Mouse (Mus musculus): Measurements from ENCODE around the gene Disp3.

The Disp3 gene

DNA sequence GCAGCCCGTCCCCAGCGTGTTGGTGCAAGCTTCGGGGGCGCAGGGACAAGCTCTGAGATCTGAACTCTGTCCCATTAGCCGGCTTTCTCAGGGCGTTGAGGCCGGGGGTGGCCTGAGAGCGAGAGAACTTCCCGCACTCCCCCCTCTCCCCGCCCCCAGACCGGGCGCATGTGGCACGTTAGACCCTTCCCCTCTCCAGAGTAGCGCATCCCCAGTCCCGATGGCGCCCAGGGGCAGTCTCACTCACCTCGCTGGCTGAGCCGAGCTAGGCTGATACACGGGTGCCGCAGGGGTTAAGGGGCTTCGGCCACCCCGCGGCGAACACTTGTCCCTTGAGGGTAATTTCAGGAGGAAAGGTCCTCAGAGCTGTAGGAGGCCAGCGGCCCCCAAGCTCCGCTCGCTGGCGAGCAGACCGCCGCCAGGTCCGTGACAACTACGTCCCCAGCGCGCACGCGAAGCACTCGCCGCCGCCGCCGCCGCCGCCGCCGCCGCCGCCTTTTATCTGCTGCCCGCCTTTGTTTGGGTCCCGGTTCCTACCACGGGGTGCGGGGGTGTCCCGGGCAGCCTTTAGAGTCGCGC lies at the start of gene Disp3:
TSS of gene Disp3 (minus strand) at position 490 of the 579 bp plus-strand sequence.
- H3K9me3 ChIP-seq (ENCODE audit: low read length), result no peaks in the 10 kb centered on the region
- H3K4me3 ChIP-seq (replicated peaks; ENCODE audit: low read length), result peak within 1 kb of the TSS; percentile 86
- TF ChIP-seq NANOG (IDR thresholded peaks at IDR 0.05; ENCODE audit: borderline replicate concordance, low read length) (no peak), POU5F1 (IDR thresholded peaks at IDR 0.05; ENCODE audit: borderline replicate concordance, low read length) (no peak), CTCF (conservative IDR thresholded peaks at IDR 0.05; ENCODE audit: low read length) (no peak)
- H3K4me1 ChIP-seq (replicated peaks; ENCODE audit: low read depth, low read length), result peaks cover 16% of the 10 kb centered on the region
- no peaks in the 10 kb centered on the region for H3K36me3 ChIP-seq (ENCODE audit: insufficient read depth, low read length)
- H3K27me3 ChIP-seq (ENCODE audit: insufficient read depth, low read length), result peaks cover 63% of the 10 kb centered on the region

DNA sequence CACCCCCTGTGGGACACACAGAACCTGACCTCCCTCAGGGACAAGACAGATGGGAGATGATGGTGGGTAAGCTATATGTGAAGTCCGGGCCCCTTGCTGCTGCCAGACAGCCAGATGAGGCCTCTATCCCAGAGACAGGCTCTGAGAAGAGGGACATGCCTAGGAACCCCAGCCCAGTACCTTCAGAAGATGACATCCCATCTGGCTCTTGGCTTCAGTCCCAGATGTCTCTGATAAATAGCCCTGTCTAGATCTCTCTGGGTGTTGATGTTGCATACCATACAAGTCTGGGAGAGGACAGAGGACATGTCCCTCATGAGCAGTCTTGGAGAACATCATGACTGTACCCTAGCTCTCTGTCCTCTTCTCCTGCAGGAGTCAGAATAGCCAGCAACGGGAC lies 42.5 kb upstream of the Disp3 start:
- Histone ChIP-seq H3K9me3 (ENCODE audit: low read length) (no peaks in the 10 kb centered on the region), H3K4me3 (replicated peaks; ENCODE audit: low read length) (no peak overlapping the region), H3K4me1 (replicated peaks; ENCODE audit: low read depth, low read length) (peaks cover 16% of the 10 kb centered on the region), H3K36me3 (ENCODE audit: insufficient read depth, low read length) (no peaks in the 10 kb centered on the region), H3K27me3 (ENCODE audit: insufficient read depth, low read length) (no peaks in the 10 kb centered on the region; the same call in 1 of the 2 replicates)
- TF ChIP-seq NANOG (IDR thresholded peaks at IDR 0.05; ENCODE audit: borderline replicate concordance, low read length) (no peak), CTCF (conservative IDR thresholded peaks at IDR 0.05; ENCODE audit: low read length) (no peak), POU5F1 (IDR thresholded peaks at IDR 0.05; ENCODE audit: borderline replicate concordance, low read length) (no peak)

DNA sequence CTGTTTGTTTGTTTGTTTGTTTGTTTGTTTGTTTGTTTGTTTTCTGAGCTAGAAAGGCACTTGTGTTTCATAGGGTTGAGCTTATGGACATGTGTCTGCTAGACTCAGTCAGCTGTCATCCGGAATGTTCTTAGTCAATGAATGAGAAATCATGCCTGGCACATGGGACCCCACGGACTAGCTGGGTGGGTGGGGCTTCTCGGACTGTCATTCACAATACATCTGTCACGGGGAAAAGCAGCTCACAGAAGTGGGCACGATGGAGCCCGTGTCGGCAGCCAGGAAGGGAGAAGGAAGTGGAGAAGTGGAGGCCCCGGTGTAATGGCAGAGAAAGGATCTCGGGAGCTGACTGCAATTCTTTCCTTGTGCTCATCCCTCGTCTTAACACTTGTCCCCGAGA lies 41.7 kb upstream of the Disp3 start:
- Histone ChIP-seq H3K36me3 (ENCODE audit: insufficient read depth, low read length) (no peaks in the 10 kb centered on the region), H3K27me3 (ENCODE audit: insufficient read depth, low read length) (no peaks in the 10 kb centered on the region; the same call in 1 of the 2 replicates), H3K9me3 (ENCODE audit: low read length) (no peaks in the 10 kb centered on the region), H3K4me1 (replicated peaks; ENCODE audit: low read depth, low read length) (peaks cover 14% of the 10 kb centered on the region), H3K4me3 (replicated peaks; ENCODE audit: low read length) (no peak overlapping the region)
- no peak for TF ChIP-seq NANOG (IDR thresholded peaks at IDR 0.05; ENCODE audit: borderline replicate concordance, low read length)
- no peak for TF ChIP-seq POU5F1 (IDR thresholded peaks at IDR 0.05; ENCODE audit: borderline replicate concordance, low read length)
- no peak for TF ChIP-seq CTCF (conservative IDR thresholded peaks at IDR 0.05; ENCODE audit: low read length)

DNA sequence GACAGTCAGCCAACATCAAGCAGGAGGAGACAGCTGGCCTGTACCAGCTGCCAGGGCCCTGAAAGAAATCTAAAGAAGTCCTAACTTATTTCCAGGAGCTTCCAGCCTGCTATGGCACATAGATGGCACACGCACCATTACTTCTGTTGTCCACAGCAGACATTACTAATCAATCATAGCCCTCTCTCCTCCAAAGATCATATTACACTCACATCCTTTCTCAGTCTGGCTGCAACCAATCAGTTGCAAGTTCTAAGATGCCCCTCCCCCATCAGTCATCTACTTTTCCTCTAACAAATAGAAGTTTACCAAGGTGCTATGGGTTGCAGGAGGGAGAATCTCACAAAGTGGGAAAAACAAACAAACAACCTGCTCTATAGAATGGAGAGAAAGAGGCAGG lies 40.5 kb upstream of the Disp3 start:
- no peaks in the 10 kb centered on the region for H3K9me3 ChIP-seq (ENCODE audit: low read length)
- no peaks in the 10 kb centered on the region for H3K36me3 ChIP-seq (ENCODE audit: insufficient read depth, low read length)
- peaks cover 12% of the 10 kb centered on the region for H3K4me1 ChIP-seq (replicated peaks; ENCODE audit: low read depth, low read length)
- H3K27me3 ChIP-seq (ENCODE audit: insufficient read depth, low read length), result peaks cover under 1% of the 10 kb centered on the region; the same call in 1 of the 2 replicates
- TF ChIP-seq NANOG (IDR thresholded peaks at IDR 0.05; ENCODE audit: borderline replicate concordance, low read length) (no peak), CTCF (conservative IDR thresholded peaks at IDR 0.05; ENCODE audit: low read length) (no peak), POU5F1 (IDR thresholded peaks at IDR 0.05; ENCODE audit: borderline replicate concordance, low read length) (no peak)
- no peak overlapping the region for H3K4me3 ChIP-seq (replicated peaks; ENCODE audit: low read length)

DNA sequence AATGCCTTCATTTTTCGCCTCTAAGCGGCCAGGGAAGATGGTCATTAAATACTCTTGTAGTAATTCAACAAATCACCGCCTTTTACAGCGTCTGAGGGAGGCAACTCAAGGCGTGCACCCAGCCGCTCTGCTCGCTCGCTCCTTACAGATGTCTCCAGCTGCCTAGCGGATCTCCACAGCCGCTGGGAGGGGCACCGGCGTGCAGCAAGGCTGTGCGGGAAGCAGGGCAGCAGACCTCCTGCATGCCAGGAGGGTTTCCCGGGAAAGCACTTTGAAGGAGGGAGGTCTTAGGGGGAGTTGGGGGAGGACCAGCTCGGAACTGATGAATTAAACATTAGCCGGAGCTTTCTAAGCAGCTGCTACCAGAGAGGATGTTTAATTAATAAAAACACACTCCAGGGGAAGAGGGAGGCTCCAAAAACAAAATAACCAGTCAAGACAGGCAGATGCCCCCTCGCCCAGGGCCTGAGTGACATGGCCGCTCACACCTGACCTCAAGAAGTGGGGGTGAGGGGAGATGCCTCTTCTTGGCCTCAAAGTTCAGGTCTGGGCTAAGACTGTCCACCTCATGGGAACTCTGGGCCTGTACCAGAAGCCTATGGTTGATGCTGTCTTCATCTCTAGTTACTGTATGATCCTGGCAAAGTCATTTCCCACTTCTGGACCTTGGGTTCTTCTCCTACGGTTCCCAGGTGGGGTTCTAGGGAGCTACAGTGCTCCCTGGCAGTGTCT lies 39.7 kb upstream of the Disp3 start:
- TF ChIP-seq NANOG (IDR thresholded peaks at IDR 0.05; ENCODE audit: borderline replicate concordance, low read length) (no peak), POU5F1 (IDR thresholded peaks at IDR 0.05; ENCODE audit: borderline replicate concordance, low read length) (no peak)
- Histone ChIP-seq H3K4me3 (replicated peaks; ENCODE audit: low read length) (no peak overlapping the region), H3K4me1 (replicated peaks; ENCODE audit: low read depth, low read length) (peaks cover 14% of the 10 kb centered on the region), H3K36me3 (ENCODE audit: insufficient read depth, low read length) (no peaks in the 10 kb centered on the region), H3K27me3 (ENCODE audit: insufficient read depth, low read length) (peaks cover 5% of the 10 kb centered on the region; the same call in 1 of the 2 replicates), H3K9me3 (ENCODE audit: low read length) (no peaks in the 10 kb centered on the region)

DNA sequence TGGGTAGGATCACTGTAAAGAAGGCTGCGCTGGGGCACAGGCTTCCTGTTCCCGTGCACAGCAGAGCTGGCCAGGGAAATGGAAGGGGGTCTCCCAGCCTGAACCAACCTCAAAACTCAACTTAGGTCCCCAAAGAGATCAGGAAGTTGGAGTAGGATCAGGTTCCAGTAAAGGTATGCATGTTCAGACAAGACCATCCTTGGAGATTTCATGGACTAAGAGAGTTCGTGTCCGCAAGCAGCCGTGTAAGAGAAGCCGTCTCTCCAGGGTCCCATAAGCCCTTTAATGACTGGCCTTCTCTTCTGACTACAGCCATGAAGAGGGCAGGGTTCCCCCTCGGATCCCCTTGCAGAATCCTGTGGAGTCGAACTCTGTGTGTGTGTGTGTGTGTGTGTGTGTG lies 39.0 kb upstream of the Disp3 start:
- TF ChIP-seq NANOG (IDR thresholded peaks at IDR 0.05; ENCODE audit: borderline replicate concordance, low read length), result no peak
- no peak for TF ChIP-seq CTCF (conservative IDR thresholded peaks at IDR 0.05; ENCODE audit: low read length)
- TF ChIP-seq POU5F1 (IDR thresholded peaks at IDR 0.05; ENCODE audit: borderline replicate concordance, low read length), result no peak
- Histone ChIP-seq H3K9me3 (ENCODE audit: low read length) (no peaks in the 10 kb centered on the region), H3K36me3 (ENCODE audit: insufficient read depth, low read length) (no peaks in the 10 kb centered on the region), H3K4me1 (replicated peaks; ENCODE audit: low read depth, low read length) (peaks cover 20% of the 10 kb centered on the region), H3K27me3 (ENCODE audit: insufficient read depth, low read length) (peaks cover 12% of the 10 kb centered on the region; the same call in 1 of the 2 replicates), H3K4me3 (replicated peaks; ENCODE audit: low read length) (no peak overlapping the region)

DNA sequence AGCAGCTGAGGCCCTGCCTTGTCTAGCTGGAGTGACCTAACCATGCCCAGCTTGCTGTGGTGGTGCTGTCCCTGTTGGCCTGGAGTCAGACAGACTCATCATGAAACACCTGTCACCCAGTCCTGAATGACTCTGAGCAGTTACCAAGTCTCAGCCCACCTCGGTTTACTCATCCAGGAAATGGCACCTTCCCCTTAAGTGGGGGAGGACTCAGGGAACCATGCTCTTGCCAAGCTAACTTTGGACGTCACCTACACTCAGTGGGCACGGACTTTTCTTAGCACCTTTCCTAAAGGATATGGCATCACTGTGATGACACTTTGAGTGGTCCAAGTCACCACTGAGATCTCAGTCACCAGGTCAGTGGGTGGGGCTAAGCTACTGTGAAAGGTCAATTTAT lies 38.2 kb upstream of the Disp3 start:
- no peak for TF ChIP-seq NANOG (IDR thresholded peaks at IDR 0.05; ENCODE audit: borderline replicate concordance, low read length)
- TF ChIP-seq CTCF (conservative IDR thresholded peaks at IDR 0.05; ENCODE audit: low read length), result no peak
- TF ChIP-seq POU5F1 (IDR thresholded peaks at IDR 0.05; ENCODE audit: borderline replicate concordance, low read length), result no peak
- H3K9me3 ChIP-seq (ENCODE audit: low read length), result no peaks in the 10 kb centered on the region
- no peaks in the 10 kb centered on the region for H3K36me3 ChIP-seq (ENCODE audit: insufficient read depth, low read length)
- no peak overlapping the region for H3K4me3 ChIP-seq (replicated peaks; ENCODE audit: low read length)
- H3K27me3 ChIP-seq (ENCODE audit: insufficient read depth, low read length), result peaks cover 13% of the 10 kb centered on the region; the same call in 1 of the 2 replicates
- H3K4me1 ChIP-seq (replicated peaks; ENCODE audit: low read depth, low read length), result peaks cover 26% of the 10 kb centered on the region

DNA sequence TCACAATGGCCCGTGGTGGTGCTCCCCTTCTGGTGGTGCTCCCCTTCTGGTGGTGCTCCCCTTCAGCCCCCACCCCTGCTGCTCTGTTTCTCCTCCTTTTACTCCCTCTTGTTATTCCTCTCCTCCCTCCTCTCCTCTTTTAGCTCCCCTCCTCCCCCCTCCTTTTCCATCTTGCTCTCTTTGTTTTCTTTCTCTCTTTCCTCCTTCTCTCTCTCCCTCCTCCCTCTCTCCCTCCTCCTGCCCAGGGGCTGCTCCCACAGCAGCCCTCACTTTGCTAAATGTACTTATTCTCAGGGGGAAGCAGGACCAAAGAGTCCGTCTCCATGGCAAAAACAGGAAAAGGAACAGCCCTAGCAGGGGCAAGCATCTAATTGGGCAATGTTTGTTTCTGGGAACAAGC lies 37.3 kb upstream of the Disp3 start:
- H3K4me3 ChIP-seq (replicated peaks; ENCODE audit: low read length), result no peak overlapping the region
- H3K4me1 ChIP-seq (replicated peaks; ENCODE audit: low read depth, low read length), result peaks cover 26% of the 10 kb centered on the region
- H3K27me3 ChIP-seq (ENCODE audit: insufficient read depth, low read length), result peaks cover 13% of the 10 kb centered on the region; the same call in 1 of the 2 replicates
- H3K9me3 ChIP-seq (ENCODE audit: low read length), result no peaks in the 10 kb centered on the region
- H3K36me3 ChIP-seq (ENCODE audit: insufficient read depth, low read length), result no peaks in the 10 kb centered on the region
- no peak for TF ChIP-seq POU5F1 (IDR thresholded peaks at IDR 0.05; ENCODE audit: borderline replicate concordance, low read length)
